Mouse (Mus musculus) stomach, postnatal 0 days (tissue): ENCODE data around the gene Hoxa5.

Experiments
- CTCF ChIP-seq: IDR thresholded peaks from 2 replicates; pipeline ENCODE4 v1.5.1; 2016; ENCODE audit warnings: antibody characterized with exemption, low read depth, mild to moderate bottlenecking, moderate library complexity
- EP300 ChIP-seq: optimal IDR thresholded peaks from 2 replicates; pipeline ENCODE3; 2016; ENCODE audit warnings: antibody characterized with exemption

DNA sequence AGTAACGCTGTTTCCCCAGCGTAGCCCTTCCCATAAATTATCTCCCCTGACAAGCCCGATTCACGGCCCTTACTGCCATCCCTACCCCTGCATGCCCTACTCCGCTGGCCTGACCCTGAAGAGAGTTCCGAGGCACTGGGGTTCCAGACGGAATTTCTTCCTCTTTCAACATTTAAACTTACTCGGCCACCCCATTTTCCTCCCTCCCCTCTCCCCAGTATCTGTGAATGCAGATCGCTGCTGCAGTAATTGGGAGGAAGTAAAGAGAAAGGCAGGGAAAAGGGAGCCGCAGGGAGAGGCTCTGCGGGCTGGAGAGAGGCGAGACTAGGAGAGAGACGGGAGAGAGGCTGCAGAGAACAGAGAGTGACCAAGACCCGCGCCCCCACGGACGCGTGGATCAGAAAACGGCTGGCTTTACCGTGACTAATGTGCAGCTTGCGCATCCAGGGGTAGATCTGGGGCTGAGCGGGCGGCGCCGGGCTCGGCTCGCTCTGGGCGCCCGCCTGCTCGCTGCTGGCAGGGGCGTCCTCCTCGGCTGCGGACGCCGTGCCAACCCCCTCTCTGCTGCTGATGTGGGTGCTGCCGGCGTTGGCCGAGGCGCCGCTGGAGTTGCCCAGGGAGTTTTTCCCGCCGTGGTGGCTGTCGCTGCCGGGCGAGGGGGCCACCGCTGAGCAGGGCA is 877 bp downstream of the Hoxa5 start:
- TF ChIP-seq CTCF: no peak
- no peak for TF ChIP-seq EP300
